Mouse (Mus musculus) hindbrain, embryonic 13.5 days (tissue): Measurements from ENCODE around the gene Mtf1. TPM values are rescaled to one million over a fixed set of nuclear protein-coding genes. Genes with fewer than 3 reads are reported as not detected.

Experiments
- ATAC-seq: fragments of 200-750 bp; cut with Nextera tagmentation; 2 replicates; pipeline ENCODE4 v1.8.0; 2017; ENCODE audit warnings: moderate TSS enrichment; ENCODE audit not compliant: low FRiP score
- H3K27ac ChIP-seq: fragments of 300-500 bp; sonication (generic); 2 replicates; pipeline ENCODE4 v1.5.1; 2015; ENCODE audit warnings: inconsistent platforms, mild to moderate bottlenecking, moderate library complexity
- H3K27me3 ChIP-seq: fragments of 300-500 bp; sonication (generic); 2 replicates; pipeline ENCODE4 v1.6.1; 2015; ENCODE audit warnings: mild to moderate bottlenecking, inconsistent platforms
- H3K36me3 ChIP-seq: fragments of 300-500 bp; sonication (generic); 2 replicates; pipeline ENCODE4 v1.6.1; 2015; ENCODE audit warnings: mild to moderate bottlenecking, inconsistent platforms
- H3K4me1 ChIP-seq: fragments of 300-500 bp; sonication (generic); replicated peaks from 2 replicates; pipeline ENCODE4 v1.6.1; 2015; ENCODE audit warnings: inconsistent platforms
- H3K4me2 ChIP-seq: fragments of 300-500 bp; sonication (generic); 2 replicates; pipeline ENCODE4 v1.6.1; 2015; ENCODE audit warnings: inconsistent platforms, mild to moderate bottlenecking, moderate library complexity
- H3K4me3 ChIP-seq: fragments of 300-500 bp; sonication (generic); 2 replicates; pipeline ENCODE4 v1.5.1; 2015; ENCODE audit warnings: mild to moderate bottlenecking, inconsistent platforms
- H3K9ac ChIP-seq: fragments of 300-500 bp; sonication (generic); 2 replicates; pipeline ENCODE4 v1.6.1; 2015; ENCODE audit warnings: mild to moderate bottlenecking, inconsistent platforms
- H3K9me3 ChIP-seq: fragments of 300-500 bp; sonication (generic); 2 replicates; pipeline ENCODE4 v1.6.1; 2016; ENCODE audit warnings: inconsistent platforms
- WGBS: fragments of 180-500 bp; shearing (Covaris S2); methylation state at CpG from one replicate; pipeline ENCODE4 v1.1.7; 2015; 5-methylcytosine and 5-hydroxymethylcytosine counted together
- polyA plus RNA-seq: library from polyadenylated mRNA; unstranded; fragments of >200 nt; fragmentation: Nextera tagmentation; extraction: Ambion mirVana; gene quantifications from 2 replicates; pipeline ENCODE4 v1.2.1, GENCODE M21; 2015

The Mtf1 gene
- polyA plus RNA-seq, 1 experiment from 2014 or later: 13.5 TPM

DNA sequence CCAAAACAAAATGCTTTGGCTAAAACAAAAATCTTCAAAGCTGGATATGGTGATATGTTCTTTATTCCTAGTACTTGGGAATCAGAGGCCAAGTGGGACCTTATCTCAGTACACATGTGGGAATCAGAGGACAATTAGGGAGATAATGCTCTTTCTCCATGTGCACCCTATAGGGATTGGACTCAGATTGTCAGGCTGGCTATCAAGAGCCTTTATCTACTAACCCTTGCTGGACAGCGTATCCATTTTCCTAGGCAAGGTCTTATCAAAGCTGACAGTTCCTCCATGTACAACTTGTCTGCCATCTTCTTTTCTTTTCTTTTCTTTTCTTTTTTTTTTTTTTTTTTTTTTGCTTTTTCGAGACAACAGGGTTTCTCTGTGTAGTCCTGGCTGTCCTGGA lies 28.5 kb upstream of the Mtf1 start:
- Histone ChIP-seq H3K27ac (no peak overlapping the region), H3K4me2 (no peak overlapping the region), H3K36me3 (peaks cover 5% of the 10 kb centered on the region), H3K4me1 (no peaks in the 10 kb centered on the region), H3K9me3 (no peaks in the 10 kb centered on the region), H3K9ac (no peak overlapping the region), H3K27me3 (no peaks in the 10 kb centered on the region), H3K4me3 (no peak overlapping the region)
- WGBS: 88% methylated on average over 2 of the region's 2 CpGs
- ATAC-seq: no peak

DNA sequence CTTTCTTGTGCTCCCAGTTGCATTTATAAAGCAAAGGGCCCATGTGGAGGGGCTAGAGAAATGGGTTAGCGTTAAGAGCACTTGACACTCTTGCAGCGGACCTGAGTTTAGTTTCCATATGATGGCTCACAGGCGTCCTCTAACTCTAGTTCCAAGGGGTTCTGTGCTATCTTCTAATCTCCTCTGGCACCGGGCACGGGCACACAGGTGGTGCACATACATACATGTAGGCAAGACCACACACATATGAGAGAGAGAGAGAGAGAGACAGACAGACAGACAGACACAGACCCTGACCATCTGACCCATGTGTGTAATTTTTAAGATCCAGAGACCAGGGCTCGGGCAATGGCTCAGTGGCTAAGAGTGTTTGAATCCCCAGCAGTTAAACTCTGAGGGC lies 27.9 kb upstream of the Mtf1 start:
- Histone ChIP-seq H3K4me3 (no peak overlapping the region), H3K9me3 (no peaks in the 10 kb centered on the region), H3K4me2 (no peak overlapping the region), H3K9ac (no peak overlapping the region), H3K36me3 (peaks cover 10% of the 10 kb centered on the region), H3K27ac (no peak overlapping the region), H3K27me3 (no peaks in the 10 kb centered on the region), H3K4me1 (no peaks in the 10 kb centered on the region)
- ATAC-seq: no peak
- 91% methylated on average over 6 of the region's 6 CpGs for WGBS

DNA sequence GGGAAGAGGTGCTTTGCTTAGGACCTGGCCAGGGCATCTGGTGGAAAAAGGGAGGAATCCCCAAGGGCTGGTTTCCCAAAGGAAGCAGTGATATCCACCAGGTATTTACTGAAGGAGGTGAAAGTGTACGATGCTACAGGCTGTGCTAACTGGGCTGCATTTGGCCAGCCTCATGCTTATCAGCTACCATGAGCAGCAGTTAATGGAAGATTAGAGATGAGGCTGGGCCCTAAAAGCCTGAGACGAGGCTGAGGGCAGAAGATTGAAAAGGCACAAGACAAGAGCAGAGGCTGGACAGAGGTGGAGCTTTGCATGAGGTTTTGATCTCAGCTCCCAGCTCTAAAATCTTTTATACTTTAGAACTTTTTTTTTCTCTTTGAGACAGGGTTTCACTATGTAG lies 27.5 kb upstream of the Mtf1 start:
- no peak overlapping the region for H3K4me3 ChIP-seq
- H3K4me1 ChIP-seq: no peaks in the 10 kb centered on the region
- H3K9me3 ChIP-seq: no peaks in the 10 kb centered on the region
- no peak overlapping the region for H3K27ac ChIP-seq
- no peak for ATAC-seq
- H3K4me2 ChIP-seq: no peak overlapping the region
- no peak overlapping the region for H3K9ac ChIP-seq
- H3K36me3 ChIP-seq: peaks cover 15% of the 10 kb centered on the region
- no peaks in the 10 kb centered on the region for H3K27me3 ChIP-seq
- WGBS: 76% methylated on average over 2 of the region's 2 CpGs

DNA sequence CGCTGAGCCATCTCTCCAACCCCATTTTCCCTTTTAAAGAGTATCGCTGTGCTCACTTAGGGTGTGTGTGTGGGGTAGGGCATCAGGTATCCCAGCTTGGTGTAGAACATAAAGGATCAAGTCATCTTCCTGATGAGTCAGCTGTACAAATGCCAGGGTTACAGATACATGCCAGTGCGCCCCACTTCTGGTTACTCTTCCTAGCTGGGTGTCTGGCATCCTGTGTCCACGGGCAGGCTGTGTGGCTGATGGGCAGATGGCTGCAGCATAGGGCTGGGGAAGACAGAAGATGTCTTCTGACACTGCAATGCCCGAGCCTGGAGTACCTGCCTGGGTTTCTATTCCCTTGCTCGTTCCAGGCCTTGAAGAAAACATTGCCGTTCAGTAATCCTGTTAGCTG lies 20.5 kb upstream of the Mtf1 start:
- Histone ChIP-seq H3K36me3 (peaks cover 81% of the 10 kb centered on the region), H3K27me3 (no peaks in the 10 kb centered on the region), H3K4me2 (no peak overlapping the region), H3K9me3 (no peaks in the 10 kb centered on the region), H3K27ac (no peak overlapping the region), H3K4me3 (no peak overlapping the region), H3K4me1 (no peaks in the 10 kb centered on the region), H3K9ac (no peak overlapping the region)
- no peak for ATAC-seq
- WGBS: 96% methylated on average over 7 of the region's 7 CpGs

DNA sequence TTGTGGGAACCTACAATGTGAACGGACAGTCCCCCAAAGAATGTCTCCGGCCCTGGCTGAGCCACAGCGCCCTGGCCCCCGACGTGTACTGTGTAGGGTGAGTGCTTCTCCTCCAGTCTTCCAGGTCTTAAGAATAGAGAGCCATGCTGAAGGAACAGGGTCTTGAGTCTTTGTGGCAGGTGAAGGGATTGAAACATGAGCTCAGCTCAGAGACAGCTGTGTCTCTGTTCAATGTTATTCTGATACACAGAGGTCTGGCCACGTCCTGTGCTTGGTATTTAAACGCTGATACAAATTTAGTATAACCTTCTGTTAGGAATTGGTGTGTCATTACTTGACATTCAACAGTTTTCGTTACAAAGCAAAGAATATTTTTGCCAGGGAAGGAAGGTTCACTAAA lies 19.5 kb upstream of the Mtf1 start:
- WGBS: 93% methylated on average over 8 of the region's 8 CpGs
- H3K9ac ChIP-seq: no peak overlapping the region
- peaks cover 89% of the 10 kb centered on the region for H3K36me3 ChIP-seq
- no peaks in the 10 kb centered on the region for H3K9me3 ChIP-seq
- H3K27ac ChIP-seq: no peak overlapping the region
- H3K4me1 ChIP-seq: no peaks in the 10 kb centered on the region
- no peaks in the 10 kb centered on the region for H3K27me3 ChIP-seq
- no peak for ATAC-seq
- H3K4me2 ChIP-seq: no peak overlapping the region
- no peak overlapping the region for H3K4me3 ChIP-seq

DNA sequence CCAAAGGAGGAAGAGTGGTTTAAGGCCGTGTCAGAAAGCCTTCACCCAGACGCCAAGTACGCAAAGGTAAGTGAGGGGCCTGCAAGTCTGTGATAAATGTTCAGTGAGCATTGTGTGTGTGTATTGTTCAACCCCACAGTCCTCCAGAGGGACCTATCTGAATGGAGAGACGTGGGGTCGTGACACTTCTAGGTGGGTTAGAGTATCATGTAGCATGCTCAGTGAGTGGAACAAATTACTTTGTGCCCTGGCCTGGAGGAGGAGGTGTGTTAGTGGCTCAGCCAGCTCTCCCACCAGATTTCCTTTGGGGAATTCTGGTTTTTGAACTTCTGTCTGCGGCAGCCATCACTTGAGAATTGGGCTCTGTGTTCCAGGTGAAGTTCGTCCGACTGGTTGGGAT lies 18.0 kb upstream of the Mtf1 start:
- H3K36me3 ChIP-seq: peaks cover 93% of the 10 kb centered on the region
- no peak overlapping the region for H3K4me2 ChIP-seq
- no peak for ATAC-seq
- H3K4me3 ChIP-seq: no peak overlapping the region
- 89% methylated on average over 8 of the region's 8 CpGs for WGBS
- no peak overlapping the region for H3K27ac ChIP-seq
- no peaks in the 10 kb centered on the region for H3K9me3 ChIP-seq
- H3K9ac ChIP-seq: no peak overlapping the region
- no peaks in the 10 kb centered on the region for H3K27me3 ChIP-seq
- no peaks in the 10 kb centered on the region for H3K4me1 ChIP-seq

DNA sequence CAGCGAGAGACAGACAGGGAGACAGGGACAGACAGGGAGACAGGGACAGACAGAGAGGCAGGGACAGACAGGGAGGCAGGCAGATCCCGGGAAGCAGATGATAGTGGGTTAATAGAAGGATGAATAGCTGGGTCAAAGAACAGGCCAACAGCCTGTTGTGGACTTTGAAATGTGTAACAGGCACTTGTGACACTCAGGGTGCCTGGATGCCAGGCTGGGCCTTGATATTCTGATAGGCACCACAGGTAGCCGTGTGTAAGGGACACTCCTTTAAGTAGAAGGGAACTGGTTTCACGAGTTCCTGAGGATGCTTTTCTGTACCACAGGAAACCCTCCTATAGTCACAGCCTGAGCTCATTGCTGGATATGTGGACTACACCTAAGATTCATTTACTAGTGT lies 11.9 kb upstream of the Mtf1 start:
- Histone ChIP-seq H3K4me2 (no peak overlapping the region), H3K4me1 (no peaks in the 10 kb centered on the region), H3K9ac (no peak overlapping the region), H3K27ac (no peak overlapping the region), H3K27me3 (no peaks in the 10 kb centered on the region), H3K9me3 (no peaks in the 10 kb centered on the region), H3K36me3 (peaks cover 96% of the 10 kb centered on the region), H3K4me3 (no peak overlapping the region)
- 84% methylated on average over 4 of the region's 4 CpGs for WGBS
- no peak for ATAC-seq

DNA sequence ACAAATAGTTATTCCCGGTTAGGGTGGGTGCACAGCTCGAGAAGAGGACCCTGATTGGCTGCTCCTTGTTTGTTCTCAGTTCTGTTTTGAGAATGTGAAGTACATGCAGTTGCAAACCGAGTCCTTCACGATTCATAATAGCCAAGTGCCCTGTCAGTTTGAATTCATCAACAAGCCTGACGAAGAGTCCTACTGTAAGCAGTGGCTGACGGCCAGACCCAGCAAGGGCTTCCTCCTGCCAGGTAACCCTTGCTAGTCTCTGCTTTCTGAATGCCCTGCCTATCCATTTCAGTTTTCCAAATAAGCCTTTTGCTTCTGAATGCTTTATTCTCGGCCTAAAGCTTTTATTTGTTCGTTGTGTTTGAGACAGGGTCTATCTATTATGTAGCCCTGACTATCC lies 9.8 kb upstream of the Mtf1 start:
- no peak overlapping the region for H3K4me3 ChIP-seq
- no peaks in the 10 kb centered on the region for H3K9me3 ChIP-seq
- WGBS: 88% methylated on average over 8 of the region's 8 CpGs
- no peaks in the 10 kb centered on the region for H3K27me3 ChIP-seq
- no peak for ATAC-seq
- H3K4me1 ChIP-seq: no peaks in the 10 kb centered on the region
- H3K9ac ChIP-seq: no peak overlapping the region
- peaks cover 91% of the 10 kb centered on the region for H3K36me3 ChIP-seq
- H3K4me2 ChIP-seq: no peak overlapping the region
- no peak overlapping the region for H3K27ac ChIP-seq

DNA sequence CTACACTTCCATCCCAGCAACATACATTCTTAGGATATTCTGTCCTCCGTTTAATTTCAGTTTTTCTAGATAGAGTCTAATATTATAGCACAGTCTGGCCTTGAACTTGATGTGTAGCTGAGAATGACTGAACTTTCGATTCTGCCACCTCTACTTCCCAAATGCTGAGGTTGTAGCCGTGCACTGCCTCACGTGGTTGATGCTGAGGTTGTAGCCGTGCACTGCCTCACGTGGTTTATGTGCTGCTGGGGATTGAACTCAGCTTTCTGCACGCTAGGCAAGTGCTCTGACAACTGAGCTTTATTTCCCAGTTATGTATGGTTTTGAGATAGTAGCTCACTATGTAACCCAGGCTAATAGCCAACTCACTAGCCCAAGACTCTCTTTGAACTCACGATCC lies 5.8 kb upstream of the Mtf1 start:
- no peak overlapping the region for H3K4me2 ChIP-seq
- no peaks in the 10 kb centered on the region for H3K27me3 ChIP-seq
- no peaks in the 10 kb centered on the region for H3K9me3 ChIP-seq
- H3K36me3 ChIP-seq: peaks cover 87% of the 10 kb centered on the region
- no peak overlapping the region for H3K9ac ChIP-seq
- no peak overlapping the region for H3K4me3 ChIP-seq
- 90% methylated on average over 8 of the region's 8 CpGs for WGBS
- H3K4me1 ChIP-seq: 0 out of 2 replicates have a peak, but pooled peaks cover 1% of the 10 kb centered on the region
- H3K27ac ChIP-seq: no peak overlapping the region
- no peak for ATAC-seq

DNA sequence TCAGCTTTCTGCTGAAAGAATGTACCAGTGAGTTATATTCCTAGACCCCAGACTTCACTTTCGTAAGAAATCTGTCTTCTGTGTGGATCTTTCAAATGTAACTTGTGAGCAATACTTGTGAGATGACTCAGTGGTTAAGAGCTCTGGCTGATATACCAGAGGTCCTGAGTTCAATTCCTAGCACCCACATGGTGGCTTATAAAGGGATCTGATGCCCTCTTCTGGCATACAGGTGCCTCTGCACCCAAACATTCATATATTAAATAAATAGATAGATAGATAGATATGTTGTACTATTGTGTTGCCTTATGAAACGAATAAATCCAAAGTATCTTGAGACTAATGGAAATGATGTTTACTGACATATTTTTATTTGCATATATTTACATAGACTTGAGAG lies 5.0 kb upstream of the Mtf1 start:
- H3K36me3 ChIP-seq: peaks cover 80% of the 10 kb centered on the region
- 98% methylated on average over 2 of the region's 2 CpGs for WGBS
- H3K4me2 ChIP-seq: no peak overlapping the region
- no peaks in the 10 kb centered on the region for H3K9me3 ChIP-seq
- no peak overlapping the region for H3K4me3 ChIP-seq
- ATAC-seq: no peak
- H3K27ac ChIP-seq: no peak overlapping the region
- H3K4me1 ChIP-seq: peaks cover 7% of the 10 kb centered on the region
- no peaks in the 10 kb centered on the region for H3K27me3 ChIP-seq
- no peak overlapping the region for H3K9ac ChIP-seq

DNA sequence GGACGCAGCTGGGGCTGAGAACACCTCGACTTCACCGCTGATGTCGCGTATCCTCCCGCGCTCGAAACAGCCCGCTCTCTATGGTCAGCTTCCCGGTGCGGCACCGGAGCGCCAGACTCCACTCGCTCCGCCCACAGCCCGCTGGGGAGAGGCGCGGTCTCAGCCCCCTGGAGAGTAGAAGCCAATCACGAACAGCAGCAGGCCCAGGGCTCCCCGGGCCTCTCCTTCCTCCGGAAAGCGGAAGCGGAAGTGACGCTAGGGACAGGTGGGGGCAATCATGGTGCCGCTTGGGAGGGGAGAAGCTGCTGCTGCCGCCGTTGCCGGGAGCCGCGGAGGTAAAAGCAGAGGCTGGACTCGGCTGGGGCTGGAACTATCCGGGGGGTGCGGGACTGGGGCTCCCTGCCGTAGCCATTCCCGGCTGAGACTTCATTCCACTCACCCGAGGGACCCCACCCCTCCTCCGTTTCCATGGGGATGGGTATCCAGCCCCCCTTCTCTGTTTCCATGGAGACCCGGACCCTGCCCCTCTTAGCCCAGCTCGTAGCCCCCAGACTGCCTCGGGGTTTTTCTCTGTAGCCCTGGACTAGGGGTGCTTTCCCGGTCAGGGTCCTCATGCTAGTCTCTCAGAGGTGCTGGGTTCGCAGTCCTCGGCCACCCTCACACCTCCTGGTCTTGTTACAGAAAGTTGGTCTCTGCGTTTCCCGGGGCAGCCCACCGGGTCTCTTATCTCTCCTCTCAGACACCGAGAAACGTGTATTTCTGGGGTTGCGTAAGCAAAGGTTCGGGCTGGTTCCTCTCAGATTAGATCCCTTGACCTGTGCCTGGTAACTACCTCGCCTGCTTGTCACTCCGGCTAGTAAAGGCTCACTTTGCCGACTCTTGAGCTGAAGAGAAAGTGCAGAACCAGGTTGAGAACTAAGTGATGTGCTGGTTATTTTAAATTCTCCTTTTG lies 681 bp downstream of the Mtf1 start:
- Histone ChIP-seq H3K27ac (peak overlapping the region; percentile 96), H3K9ac (peak overlapping the region; percentile 88), H3K4me1 (peaks cover 26% of the 10 kb centered on the region), H3K4me3 (peak overlapping the region; percentile 86), H3K4me2 (peak overlapping the region; percentile 90), H3K36me3 (peaks cover 64% of the 10 kb centered on the region), H3K27me3 (no peaks in the 10 kb centered on the region), H3K9me3 (no peaks in the 10 kb centered on the region)
- 2% methylated on average over 53 of the region's 53 CpGs for WGBS
- peak; percentile 100 for ATAC-seq

DNA sequence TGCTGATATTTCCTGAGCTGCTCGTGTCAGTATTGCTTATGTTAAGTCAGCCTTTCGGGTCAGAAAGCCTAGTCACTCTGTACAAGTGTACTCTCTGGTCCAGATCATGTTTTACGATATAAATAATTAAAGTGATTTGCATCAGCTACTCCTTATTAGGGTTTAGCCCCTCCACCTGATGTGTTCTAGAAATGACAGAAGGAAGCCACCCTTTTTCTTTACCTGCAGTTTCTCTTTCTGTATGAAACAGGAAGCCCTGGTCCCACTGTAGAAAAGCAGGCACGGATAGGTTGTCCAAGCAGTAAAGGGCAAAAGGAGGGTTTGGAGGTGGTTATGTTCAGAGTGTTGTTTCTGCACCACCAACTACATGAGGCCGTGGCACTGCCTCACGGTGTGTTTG lies 1.5 kb downstream of the Mtf1 start:
- ATAC-seq: no peak
- Histone ChIP-seq H3K4me2 (peak overlapping the region; percentile 90), H3K9me3 (no peaks in the 10 kb centered on the region), H3K27me3 (no peaks in the 10 kb centered on the region), H3K36me3 (peaks cover 61% of the 10 kb centered on the region), H3K4me3 (peak overlapping the region; percentile 86), H3K9ac (peak overlapping the region; percentile 88), H3K4me1 (peaks cover 28% of the 10 kb centered on the region), H3K27ac (no peak overlapping the region)
- WGBS: 85% methylated on average over 6 of the region's 6 CpGs

DNA sequence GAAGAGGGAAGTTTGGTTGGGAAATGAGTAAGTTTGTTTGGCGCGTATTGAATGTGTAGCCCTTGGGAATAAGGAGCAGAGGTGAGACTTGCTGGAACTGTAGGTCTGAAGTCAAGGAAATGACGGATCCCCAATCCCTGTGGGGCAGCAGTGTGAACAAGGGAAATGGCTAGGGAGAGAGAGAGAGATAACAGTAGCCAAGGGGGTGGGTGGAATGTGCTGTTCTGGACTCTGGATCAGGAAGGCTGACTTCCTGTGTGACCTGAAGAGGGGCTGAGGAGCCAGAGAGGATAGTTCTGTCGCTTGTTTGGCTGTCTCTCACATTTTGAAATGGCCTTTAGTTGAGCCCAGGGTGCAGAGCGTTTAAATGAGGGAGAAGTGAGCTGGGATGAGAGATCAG lies 6.6 kb downstream of the Mtf1 start:
- no peaks in the 10 kb centered on the region for H3K27me3 ChIP-seq
- no peak overlapping the region for H3K9ac ChIP-seq
- 80% methylated on average over 5 of the region's 5 CpGs for WGBS
- peaks cover 35% of the 10 kb centered on the region for H3K4me1 ChIP-seq
- ATAC-seq: no peak
- no peak overlapping the region for H3K4me3 ChIP-seq
- H3K9me3 ChIP-seq: no peaks in the 10 kb centered on the region
- H3K27ac ChIP-seq: no peak overlapping the region
- H3K4me2 ChIP-seq: no peak overlapping the region
- H3K36me3 ChIP-seq: peaks cover 50% of the 10 kb centered on the region
